Mouse (Mus musculus): ENCODE data around the gene Nyap1. TPM values are rescaled to one million over a fixed set of nuclear protein-coding genes. Genes with fewer than 3 reads are reported as not detected.
"Not testable (repeated sequence)": the region's sequence is repeated elsewhere in the genome, so short reads cannot be mapped to it uniquely, and the experiment has no call there.

Gene Nyap1
- total RNA-seq, 2 experiments from 2014 or later: 0.10 to 0.35 TPM

GRCm38 (mm10) chr5:137745214-137746171 is 4.1 kb upstream of the Nyap1 start, which contains the start of gene Tsc22d4:
Tsc22d4 (plus strand) TSS chr5:137745730.
- peak; percentile 92 for DNase-seq

- DNase-seq: no peak
Measured at GRCm38 (mm10) chr5:137744197-137744596, 2.8 kb upstream of the Nyap1 start.

- no peak for DNase-seq
Measured at GRCm38 (mm10) chr5:137742836-137743235, 1.4 kb upstream of the Nyap1 start.

GRCm38 (mm10) chr5:137742048-137742447 is 641 bp upstream of the Nyap1 start:
- no peak for DNase-seq

GRCm38 (mm10) chr5:137740506-137740905 is 901 bp downstream of the Nyap1 start:
- DNase-seq: no peak

- no peak for DNase-seq
Measured at GRCm38 (mm10) chr5:137739471-137739870, 1.9 kb downstream of the Nyap1 start.

GRCm38 (mm10) chr5:137738516-137738915 is 2.9 kb downstream of the Nyap1 start:
- no peak for DNase-seq

- no peak for DNase-seq
Measured at GRCm38 (mm10) chr5:137737400-137737940, 3.9 kb downstream of the Nyap1 start.

GRCm38 (mm10) chr5:137734289-137735061 is 6.9 kb downstream of the Nyap1 start:
- no peak for DNase-seq

GRCm38 (mm10) chr5:137733638-137734288 is 7.6 kb downstream of the Nyap1 start:
- no peak for DNase-seq

- DNase-seq: no peak
Measured at GRCm38 (mm10) chr5:137726767-137727166, 14.6 kb downstream of the Nyap1 start.

- no peak for DNase-seq
Measured at GRCm38 (mm10) chr5:137723840-137724239, 17.6 kb downstream of the Nyap1 start.

GRCm38 (mm10) chr5:137720558-137721164 is 20.7 kb downstream of the Nyap1 start:
- not testable (repeated sequence) for DNase-seq

- no peak for DNase-seq
Measured at GRCm38 (mm10) chr5:137719088-137719487, 22.3 kb downstream of the Nyap1 start.

- DNase-seq: no peak
Measured at GRCm38 (mm10) chr5:137718020-137718790, 23.2 kb downstream of the Nyap1 start.

GRCm38 (mm10) chr5:137715685-137716084 is 25.7 kb downstream of the Nyap1 start:
- DNase-seq: no peak

- DNase-seq: no peak
Measured at GRCm38 (mm10) chr5:137713454-137713853, 28.0 kb downstream of the Nyap1 start.

GRCm38 (mm10) chr5:137706913-137707633 is 34.3 kb downstream of the Nyap1 start:
- DNase-seq: no peak

GRCm38 (mm10) chr5:137705242-137705641 is 36.2 kb downstream of the Nyap1 start:
- DNase-seq: no peak

- no peak for DNase-seq
Measured at GRCm38 (mm10) chr5:137699850-137700249, 41.6 kb downstream of the Nyap1 start.

Data from gastrocnemius, postnatal 25 days (tissue).